12 mouse cellular contexts compared by ENCODE assay signal in genomic region chr5:142073901-142074300, GRCm38 (mm10).
"Had no signal": no experiment of that assay in that cellular context is flagged by ENCODE, and none has a peak within 500 bp of the region (broad histone marks: within the 10 kb centered on the region; RNA-seq: fewer than 3 reads in every experiment).

No protein-coding gene starts in this region.

- H3K27me3 ChIP-seq: midbrain, embryonic 13.5 days; neural tube, embryonic 15.5 days had no signal

- H3K4me2 ChIP-seq: midbrain, embryonic 13.5 days; neural tube, embryonic 15.5 days had no signal

- H3K36me3 ChIP-seq: midbrain, embryonic 13.5 days; neural tube, embryonic 15.5 days had no signal

- H3K4me3 ChIP-seq: left cerebral cortex, adult 2 months; midbrain, embryonic 13.5 days; myocyte; neural tube, embryonic 15.5 days had no signal

- H3K9ac ChIP-seq: liver, embryonic 14.5 days; midbrain, embryonic 13.5 days; neural tube, embryonic 15.5 days had no signal

- H3K9me3 ChIP-seq: neural tube, embryonic 15.5 days had no signal

- H3K27ac ChIP-seq: left cerebral cortex, adult 2 months; liver, embryonic 14.5 days; midbrain, embryonic 13.5 days had no signal

- DNase-seq: kidney, adult 18-20 months; kidney, postnatal 10 days; kidney, postnatal 4 days; lung, adult 18-20 months; right cerebral cortex, adult 18-20 months; thymus, adult 18-20 months; thymus, postnatal 14 days had no signal

- ATAC-seq: midbrain, embryonic 13.5 days had no signal
